Mouse (Mus musculus) granulocyte monocyte progenitor cell, adult 5-6 weeks (primary cell): ENCODE results near the gene Wdr66. TPM values are rescaled to one million over a fixed set of nuclear protein-coding genes. Genes with fewer than 3 reads are reported as not detected.

Experiments
- ATAC-seq: replicated peaks from 2 replicates; pipeline ENCODE4 v1.8.0; 2016; ENCODE audit warnings: mild to moderate bottlenecking, moderate TSS enrichment, inconsistent platforms; ENCODE audit not compliant: poor library complexity, severe bottlenecking
- total RNA-seq, 2 experiments: library from RNA; stranded (forward) in 1 of 2; stranded (reverse) in 1 of 2; fragments of 200-712, 200-1000 nt in 1 of 2; fragments of >200 nt in 1 of 2; fragmentation: Nextera tagmentation in 1 of 2; gene quantifications; 2 replicates each; pipeline ENCODE4 v1.2.3; 2014 to 2017

Wdr66 gene
- total RNA-seq, 2 experiments from 2014 or later: 0.99 TPM; not detected in 1

GRCm38 (mm10) chr5:123346701-123347270, 94.9 kb downstream of the Wdr66 start:
- no peak for ATAC-seq

- ATAC-seq: no peak
Observed at GRCm38 (mm10) chr5:123347985-123348384, 96.1 kb downstream of the Wdr66 start.

GRCm38 (mm10) chr5:123350386-123350785, 98.5 kb downstream of the Wdr66 start:
- peak; percentile 67 for ATAC-seq

GRCm38 (mm10) chr5:123355918-123356317, 104.0 kb downstream of the Wdr66 start:
- no peak for ATAC-seq

GRCm38 (mm10) chr5:123357253-123357652, 105.4 kb downstream of the Wdr66 start:
- ATAC-seq: no peak

- no peak for ATAC-seq
Observed at GRCm38 (mm10) chr5:123359431-123359830, 107.5 kb downstream of the Wdr66 start.

GRCm38 (mm10) chr5:123362911-123363310, 111.0 kb downstream of the Wdr66 start:
- ATAC-seq: no peak

GRCm38 (mm10) chr5:123364302-123364971, 112.5 kb downstream of the Wdr66 start:
- no peak for ATAC-seq

- ATAC-seq: peak; percentile 83
Observed at GRCm38 (mm10) chr5:123368869-123369488, 117.1 kb downstream of the Wdr66 start.

- ATAC-seq: no peak
Observed at GRCm38 (mm10) chr5:123370049-123370448, 118.1 kb downstream of the Wdr66 start.

- no peak for ATAC-seq
Observed at GRCm38 (mm10) chr5:123375262-123375661, 123.4 kb downstream of the Wdr66 start.

GRCm38 (mm10) chr5:123375793-123376452, 124.0 kb downstream of the Wdr66 start:
- ATAC-seq: no peak

GRCm38 (mm10) chr5:123376569-123376968, 124.7 kb downstream of the Wdr66 start:
- ATAC-seq: peak; percentile 82

Other genes with a start within 250 kb of the Wdr66 start
- gene Orai1, start 237.0 kb upstream of the Wdr66 start, total RNA-seq (2014; fragmentation: Nextera tagmentation): 40.9 and 43.8 TPM in 2 replicates
- 15.6 and 22.4 TPM in 2 replicates for gene Orai1, start 237.0 kb upstream of the Wdr66 start, total RNA-seq (2017)
- gene Morn3, start 205.1 kb upstream of the Wdr66 start, total RNA-seq (2014; fragmentation: Nextera tagmentation): 0.58 TPM in 1 of 2 replicates, not detected in the other
- not detected in 2 replicates for gene Morn3, start 205.1 kb upstream of the Wdr66 start, total RNA-seq (2017)
- gene Tmem120b, start 183.7 kb upstream of the Wdr66 start, total RNA-seq (2014; fragmentation: Nextera tagmentation): 1.8 and 3.1 TPM in 2 replicates
- gene Tmem120b, start 183.7 kb upstream of the Wdr66 start, total RNA-seq (2017): 1.6 and 2.3 TPM in 2 replicates
- gene Rhof, start 119.4 kb upstream of the Wdr66 start, total RNA-seq (2014; fragmentation: Nextera tagmentation): 1.5 TPM in 1 of 2 replicates, not detected in the other
- gene Rhof, start 119.4 kb upstream of the Wdr66 start, total RNA-seq (2017): 0.26 and 1.6 TPM in 2 replicates
- gene Setd1b, start 109.9 kb upstream of the Wdr66 start, total RNA-seq (2014; fragmentation: Nextera tagmentation): 29.5 and 37.5 TPM in 2 replicates
- 1.2 TPM in 2 replicates for gene Setd1b, start 109.9 kb upstream of the Wdr66 start, total RNA-seq (2017)
- 26.5 and 45.9 TPM in 2 replicates for gene Psmd9, start 82.7 kb upstream of the Wdr66 start, total RNA-seq (2014; fragmentation: Nextera tagmentation)
- 15.5 and 25.2 TPM in 2 replicates for gene Psmd9, start 82.7 kb upstream of the Wdr66 start, total RNA-seq (2017)
- not detected in 2 replicates for gene Hpd, start 69.4 kb upstream of the Wdr66 start, total RNA-seq (2014; fragmentation: Nextera tagmentation)
- not detected in 2 replicates for gene Hpd, start 69.4 kb upstream of the Wdr66 start, total RNA-seq (2017)
- gene Bcl7a, start 91.7 kb downstream of the Wdr66 start, total RNA-seq (2014; fragmentation: Nextera tagmentation): 27.5 and 29.4 TPM in 2 replicates
- gene Bcl7a, start 91.7 kb downstream of the Wdr66 start, total RNA-seq (2017): 11.0 and 17.4 TPM in 2 replicates
- gene Mlxip, start 142.7 kb downstream of the Wdr66 start, total RNA-seq (2014; fragmentation: Nextera tagmentation): 46.9 and 52.3 TPM in 2 replicates
- 11.1 and 11.9 TPM in 2 replicates for gene Mlxip, start 142.7 kb downstream of the Wdr66 start, total RNA-seq (2017)
- not detected in 2 replicates for gene Lrrc43, start 237.2 kb downstream of the Wdr66 start, total RNA-seq (2014; fragmentation: Nextera tagmentation)
- not detected in 2 replicates for gene Lrrc43, start 237.2 kb downstream of the Wdr66 start, total RNA-seq (2017)
- gene Il31, start 237.4 kb downstream of the Wdr66 start, total RNA-seq (2014; fragmentation: Nextera tagmentation): not detected in 2 replicates
- gene Il31, start 237.4 kb downstream of the Wdr66 start, total RNA-seq (2017): not detected in 2 replicates